Mouse (Mus musculus): Measurements from ENCODE around the gene Ncam1.

Ncam1 gene

GRCm38 (mm10) chr9:49565846-49566245 lies 232.9 kb downstream of the Ncam1 start:
- DNase-seq (ENCODE audit: low spot score): no peak

GRCm38 (mm10) chr9:49558941-49559340 lies 239.8 kb downstream of the Ncam1 start:
- DNase-seq (ENCODE audit: low spot score): no peak

GRCm38 (mm10) chr9:49551353-49551752 lies 247.4 kb downstream of the Ncam1 start:
- no peak for DNase-seq (ENCODE audit: low spot score)

- no peak for DNase-seq (ENCODE audit: low spot score)
These were observed 256.1 kb downstream of the Ncam1 start for GRCm38 (mm10) chr9:49542593-49542992.

GRCm38 (mm10) chr9:49537814-49538213 lies 260.9 kb downstream of the Ncam1 start:
- peak; percentile 29 for DNase-seq (ENCODE audit: low spot score)

GRCm38 (mm10) chr9:49536593-49536992 lies 262.1 kb downstream of the Ncam1 start:
- no peak for DNase-seq (ENCODE audit: low spot score)

- no peak for DNase-seq (ENCODE audit: low spot score)
These were observed 263.8 kb downstream of the Ncam1 start for GRCm38 (mm10) chr9:49534958-49535357.

GRCm38 (mm10) chr9:49533912-49534491 lies 264.7 kb downstream of the Ncam1 start:
- DNase-seq (ENCODE audit: low spot score): no peak

GRCm38 (mm10) chr9:49533455-49533854 lies 265.3 kb downstream of the Ncam1 start:
- no peak for DNase-seq (ENCODE audit: low spot score)

GRCm38 (mm10) chr9:49531833-49532232 lies 266.9 kb downstream of the Ncam1 start:
- DNase-seq (ENCODE audit: low spot score): no peak

- DNase-seq (ENCODE audit: low spot score): no peak
These were observed 267.5 kb downstream of the Ncam1 start for GRCm38 (mm10) chr9:49531257-49531656.

GRCm38 (mm10) chr9:49530739-49531138 lies 268.0 kb downstream of the Ncam1 start:
- no peak for DNase-seq (ENCODE audit: low spot score)

GRCm38 (mm10) chr9:49529366-49529959 lies 269.3 kb downstream of the Ncam1 start:
- DNase-seq (ENCODE audit: low spot score): no peak

- DNase-seq (ENCODE audit: low spot score): no peak
These were observed 269.8 kb downstream of the Ncam1 start for GRCm38 (mm10) chr9:49528943-49529342.

GRCm38 (mm10) chr9:49528026-49528425 lies 270.7 kb downstream of the Ncam1 start:
- DNase-seq (ENCODE audit: low spot score): no peak

- DNase-seq (ENCODE audit: low spot score): no peak
These were observed 271.4 kb downstream of the Ncam1 start for GRCm38 (mm10) chr9:49527340-49527739.

GRCm38 (mm10) chr9:49524721-49525120 lies 274.0 kb downstream of the Ncam1 start:
- DNase-seq (ENCODE audit: low spot score): no peak

- DNase-seq (ENCODE audit: low spot score): no peak
These were observed 274.8 kb downstream of the Ncam1 start for GRCm38 (mm10) chr9:49523881-49524280.

GRCm38 (mm10) chr9:49514306-49514705 lies 284.4 kb downstream of the Ncam1 start:
- DNase-seq (ENCODE audit: low spot score): no peak

- no peak for DNase-seq (ENCODE audit: low spot score)
These were observed 288.1 kb downstream of the Ncam1 start for GRCm38 (mm10) chr9:49510666-49511065.

GRCm38 (mm10) chr9:49509628-49510027 lies 289.1 kb downstream of the Ncam1 start:
- no peak for DNase-seq (ENCODE audit: low spot score)

- DNase-seq (ENCODE audit: low spot score): no peak
These were observed 289.6 kb downstream of the Ncam1 start for GRCm38 (mm10) chr9:49509094-49509493.

- no peak for DNase-seq (ENCODE audit: low spot score)
These were observed 290.7 kb downstream of the Ncam1 start for GRCm38 (mm10) chr9:49507829-49508585.

All from left cerebral cortex, adult 11 months (tissue).